Mouse (Mus musculus) embryonic facial prominence, embryonic 14.5 days (tissue): ENCODE measurements at regions not wholly inside any gene's neighbourhood (a gene's known extent, or its start where the extent isn't known, plus 50 kb on each side); places are given as distances from the start of the nearest gene placed in this dataset.

ENCODE experiments used
- ATAC-seq: fragments of 200-750 bp; cut with Nextera tagmentation; 2 replicates; pipeline ENCODE4 v1.8.0; 2017; ENCODE audit warnings: low read depth, moderate number of reproducible peaks, moderate TSS enrichment
- DNase-seq: peaks from one replicate; pipeline ENCODE4 v3.0.0-alpha.2; 2015; ENCODE audit warnings: low spot score
- H3K27ac ChIP-seq: fragments of 300-500 bp; sonication (generic); replicated peaks from 2 replicates; pipeline ENCODE4 v1.5.1; 2014; ENCODE audit warnings: low read depth, mild to moderate bottlenecking, low read length, moderate library complexity
- H3K27me3 ChIP-seq: fragments of 300-500 bp; sonication (generic); replicated peaks from 2 replicates; pipeline ENCODE4 v1.6.1; 2014; ENCODE audit warnings: low read length; ENCODE audit not compliant: control insufficient read depth, insufficient read depth
- H3K36me3 ChIP-seq: fragments of 300-500 bp; sonication (generic); 2 replicates; pipeline ENCODE4 v1.6.1; 2014; ENCODE audit warnings: low read length, mixed read lengths; ENCODE audit not compliant: control insufficient read depth, insufficient read depth
- H3K4me1 ChIP-seq: fragments of 300-500 bp; sonication (generic); 2 replicates; pipeline ENCODE4 v1.6.1; 2014; ENCODE audit warnings: antibody characterized with exemption, low read length; ENCODE audit not compliant: control insufficient read depth, insufficient read depth
- H3K4me2 ChIP-seq: fragments of 300-500 bp; sonication (generic); 2 replicates; pipeline ENCODE4 v1.6.1; 2014; ENCODE audit warnings: low read depth, mild to moderate bottlenecking, low read length, moderate library complexity, mixed read lengths
- H3K4me3 ChIP-seq: fragments of 300-500 bp; sonication (generic); 2 replicates; pipeline ENCODE4 v1.5.1; 2014; ENCODE audit warnings: low read depth, mild to moderate bottlenecking, low read length
- H3K9ac ChIP-seq: fragments of 300-500 bp; sonication (generic); 2 replicates; pipeline ENCODE4 v1.6.1; 2014; ENCODE audit warnings: low read depth, mild to moderate bottlenecking, low read length, moderate library complexity, mixed read lengths
- H3K9me3 ChIP-seq: fragments of 300-500 bp; sonication (generic); 2 replicates; pipeline ENCODE4 v1.6.1; 2016; ENCODE audit warnings: low read length; ENCODE audit not compliant: control insufficient read depth
- WGBS: fragments of 180-500 bp; shearing (Covaris S2); extraction: QIAGEN DNeasy Blood & Tissue Kit; methylation state at CpG from one replicate; pipeline ENCODE4 v1.1.7; 2014; 5-methylcytosine and 5-hydroxymethylcytosine counted together

- DNase-seq = no peak
- no peak for ATAC-seq
- no peaks in the 10 kb centered on the region for H3K9me3 ChIP-seq
- H3K4me3 ChIP-seq = no peak overlapping the region
- H3K4me1 ChIP-seq = no peaks in the 10 kb centered on the region
- WGBS = 58% methylated on average over 4 of the region's 4 CpGs
- H3K9ac ChIP-seq = no peak overlapping the region
- no peak overlapping the region for H3K27ac ChIP-seq
- no peaks in the 10 kb centered on the region for H3K36me3 ChIP-seq
- H3K4me2 ChIP-seq = no peak overlapping the region
- no peaks in the 10 kb centered on the region for H3K27me3 ChIP-seq
Measured at GRCm38 (mm10) chr9:85125775-85126174, 186.8 kb upstream of the Gm11114 start.

GRCm38 (mm10) chr9:85126541-85126940 is 186.0 kb upstream of the Gm11114 start:
- no peaks in the 10 kb centered on the region for H3K9me3 ChIP-seq
- ATAC-seq (no peak), DNase-seq (no peak)
- H3K4me3 ChIP-seq = no peak overlapping the region
- no peak overlapping the region for H3K9ac ChIP-seq
- no peaks in the 10 kb centered on the region for H3K36me3 ChIP-seq
- no peaks in the 10 kb centered on the region for H3K4me1 ChIP-seq
- H3K4me2 ChIP-seq = no peak overlapping the region
- H3K27me3 ChIP-seq = no peaks in the 10 kb centered on the region
- no peak overlapping the region for H3K27ac ChIP-seq
- WGBS = 69% methylated on average over 6 of the region's 6 CpGs

GRCm38 (mm10) chr9:85127107-85127506 is 185.5 kb upstream of the Gm11114 start:
- WGBS = 66% methylated on average over 4 of the region's 4 CpGs
- H3K9ac ChIP-seq = no peak overlapping the region
- peak; percentile 12 for DNase-seq
- no peak overlapping the region for H3K4me3 ChIP-seq
- no peaks in the 10 kb centered on the region for H3K9me3 ChIP-seq
- no peak overlapping the region for H3K27ac ChIP-seq
- H3K4me1 ChIP-seq = no peaks in the 10 kb centered on the region
- H3K4me2 ChIP-seq = no peak overlapping the region
- no peaks in the 10 kb centered on the region for H3K36me3 ChIP-seq
- no peaks in the 10 kb centered on the region for H3K27me3 ChIP-seq
- ATAC-seq = no peak

GRCm38 (mm10) chr9:85134900-85135299 is 177.7 kb upstream of the Gm11114 start:
- DNase-seq (no peak), ATAC-seq (no peak)
- no peaks in the 10 kb centered on the region for H3K27me3 ChIP-seq
- H3K36me3 ChIP-seq = no peaks in the 10 kb centered on the region
- no peak overlapping the region for H3K4me3 ChIP-seq
- no peak overlapping the region for H3K9ac ChIP-seq
- no peak overlapping the region for H3K4me2 ChIP-seq
- H3K4me1 ChIP-seq = no peaks in the 10 kb centered on the region
- H3K27ac ChIP-seq = no peak overlapping the region
- H3K9me3 ChIP-seq = no peaks in the 10 kb centered on the region
- WGBS = 80% methylated on average over 1 of the region's 1 CpGs

- peak; percentile 30 for DNase-seq
Measured at GRCm38 (mm10) chr9:85136715-85137582, 175.6 kb upstream of the Gm11114 start.

GRCm38 (mm10) chr9:85139891-85140290 is 172.7 kb upstream of the Gm11114 start:
- DNase-seq = no peak
- H3K4me1 ChIP-seq = no peaks in the 10 kb centered on the region
- no peaks in the 10 kb centered on the region for H3K36me3 ChIP-seq
- H3K4me3 ChIP-seq = no peak overlapping the region
- WGBS = 63% methylated on average over 4 of the region's 4 CpGs
- H3K9ac ChIP-seq = no peak overlapping the region
- H3K4me2 ChIP-seq = no peak overlapping the region
- H3K27me3 ChIP-seq = no peaks in the 10 kb centered on the region
- no peak overlapping the region for H3K27ac ChIP-seq
- no peaks in the 10 kb centered on the region for H3K9me3 ChIP-seq
- ATAC-seq = no peak

More at GRCm38 (mm10) chr9:85136715-85137582, 175.6 kb upstream of the Gm11114 start:
- no peaks in the 10 kb centered on the region for H3K9me3 ChIP-seq
- no peak overlapping the region for H3K4me3 ChIP-seq
- no peak overlapping the region for H3K4me2 ChIP-seq
- WGBS = 61% methylated on average over 6 of the region's 6 CpGs
- ATAC-seq = no peak; the same call in 1 of the 2 replicates
- no peaks in the 10 kb centered on the region for H3K36me3 ChIP-seq
- no peak overlapping the region for H3K27ac ChIP-seq
- no peaks in the 10 kb centered on the region for H3K4me1 ChIP-seq
- H3K27me3 ChIP-seq = no peaks in the 10 kb centered on the region
- no peak overlapping the region for H3K9ac ChIP-seq

GRCm38 (mm10) chr9:85144363-85144762 is 168.2 kb upstream of the Gm11114 start:
- no peak for ATAC-seq
- Histone ChIP-seq H3K9ac (no peak overlapping the region), H3K27ac (no peak overlapping the region), H3K36me3 (no peaks in the 10 kb centered on the region), H3K27me3 (no peaks in the 10 kb centered on the region), H3K4me2 (no peak overlapping the region), H3K4me3 (no peak overlapping the region), H3K4me1 (no peaks in the 10 kb centered on the region), H3K9me3 (no peaks in the 10 kb centered on the region)
- no peak for DNase-seq
- WGBS = 85% methylated on average over 2 of the region's 2 CpGs

GRCm38 (mm10) chr9:85165632-85166031 is 146.9 kb upstream of the Gm11114 start:
- no peaks in the 10 kb centered on the region for H3K27me3 ChIP-seq
- H3K36me3 ChIP-seq = no peaks in the 10 kb centered on the region
- no peak overlapping the region for H3K4me3 ChIP-seq
- ATAC-seq = no peak
- WGBS = 89% methylated on average over 1 of the region's 1 CpGs
- no peaks in the 10 kb centered on the region for H3K9me3 ChIP-seq
- H3K27ac ChIP-seq = no peak overlapping the region
- H3K4me1 ChIP-seq = no peaks in the 10 kb centered on the region
- DNase-seq = no peak
- no peak overlapping the region for H3K9ac ChIP-seq
- no peak overlapping the region for H3K4me2 ChIP-seq

- no peak overlapping the region for H3K9ac ChIP-seq
- no peaks in the 10 kb centered on the region for H3K9me3 ChIP-seq
- DNase-seq (no peak), ATAC-seq (no peak)
- no peak overlapping the region for H3K4me2 ChIP-seq
- H3K4me3 ChIP-seq = no peak overlapping the region
- no peaks in the 10 kb centered on the region for H3K4me1 ChIP-seq
- H3K27ac ChIP-seq = no peak overlapping the region
- H3K36me3 ChIP-seq = no peaks in the 10 kb centered on the region
- H3K27me3 ChIP-seq = no peaks in the 10 kb centered on the region
Measured at GRCm38 (mm10) chr9:85167243-85167642, 145.3 kb upstream of the Gm11114 start.
